Mouse (Mus musculus) kidney, adult 2 months (tissue): ENCODE measurements around the gene Bloc1s1.

ENCODE experiments used
- CTCF ChIP-seq: fragments of 200-500 bp; conservative IDR thresholded peaks from 2 replicates; pipeline ENCODE4 v1.5.1; 2011; ENCODE audit warnings: low read depth, mild to moderate bottlenecking, control low read depth, low read length, moderate library complexity, mixed read lengths; ENCODE audit not compliant: insufficient read depth, insufficient read length
- POLR2A ChIP-seq: fragments of 200-500 bp; IDR thresholded peaks from one replicate; pipeline ENCODE4 v1.6.1; 2011; ENCODE audit warnings: low read depth, low read length, control low read depth

DNA sequence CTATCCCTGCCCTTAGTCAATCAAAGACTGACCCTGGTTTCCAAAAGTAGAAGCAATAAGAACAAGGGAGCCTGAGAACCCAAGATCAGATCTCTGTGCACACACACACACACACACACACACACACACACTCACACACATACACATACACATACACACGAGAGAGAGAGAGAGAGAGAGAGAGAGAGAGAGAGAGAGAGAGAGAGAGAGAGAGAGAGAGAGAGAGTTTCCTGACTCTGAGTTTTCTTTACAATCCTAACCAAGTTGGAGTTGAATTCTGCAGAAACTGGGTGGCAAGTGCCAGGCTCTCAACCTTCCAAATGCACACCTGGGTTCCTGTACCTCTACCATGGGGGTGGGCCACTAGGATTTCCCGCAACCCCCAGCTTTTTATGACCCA, 34.0 kb downstream of the Bloc1s1 start:
- TF ChIP-seq CTCF, result no peak
- TF ChIP-seq POLR2A, result no peak
